Comparison of ENCODE assay signal across 9 mouse cellular contexts in genomic region chr3:26331177-26332061, GRCm38 (mm10). TPM values are rescaled to one million over a fixed set of nuclear protein-coding genes. Genes with fewer than 3 reads are reported as not detected.
DNase-seq lines count a peak whose midpoint lies in the region; ATAC-seq and TF ChIP-seq lines count a peak whose summit lies in the region.
"Had no signal": no experiment of that assay in that cellular context is flagged by ENCODE, and none has a peak within 500 bp of the region (broad histone marks: within the 10 kb centered on the region; RNA-seq: fewer than 3 reads in every experiment).

No protein-coding gene starts in this region.

- TF ChIP-seq POLR2A in ES-Bruce4 (IDR thresholded peaks at IDR 0.05; ENCODE audit: insufficient read depth, low read length) = no peak
- TF ChIP-seq POLR2A in limb, embryonic 14.5 days (IDR thresholded peaks at IDR 0.05; ENCODE audit: borderline replicate concordance, extremely low read depth, insufficient read depth, insufficient read length) = no peak

- DNase-seq in gastrocnemius, adult 2 months = peak; percentile 17
- no peak for DNase-seq in gastrocnemius, postnatal 36 days
- DNase-seq in embryo, embryonic 9.5 days (ENCODE audit: extremely low spot score) = peak; percentile 64
- DNase-seq in limb, embryonic 14.5 days (ENCODE audit: low spot score) = peak; percentile 19
- peak; percentile 78 for DNase-seq in right cerebral cortex, adult 18-20 months
- no peak for DNase-seq in gastrocnemius, postnatal 25 days

- intact Hi-C loops in gastrocnemius, adult 2 months (cut with DNase I) = no loop called here
- intact Hi-C loops in gastrocnemius, postnatal 36 days (cut with DNase I) = no loop called here

- no peak for TF ChIP-seq EP300 in ES-Bruce4 (IDR thresholded peaks at IDR 0.05; ENCODE audit: insufficient read depth, low read depth, low read length)

- H3K4me1 ChIP-seq in ES-Bruce4 (ENCODE audit: control insufficient read depth, insufficient read depth, low read length) = no peaks in the 10 kb centered on the region
- no peaks in the 10 kb centered on the region; the same call in 1 of the 2 replicates for H3K4me1 ChIP-seq in hindbrain, embryonic 16.5 days (ENCODE audit: control insufficient read depth, insufficient read depth, low read depth, low read length)
- H3K4me1 ChIP-seq in limb, embryonic 14.5 days (ENCODE audit: control insufficient read depth, insufficient read depth, low read length) = peaks cover 5% of the 10 kb centered on the region; the same call in 1 of the 2 replicates

- no peaks in the 10 kb centered on the region for H3K36me3 ChIP-seq in ES-Bruce4 (ENCODE audit: control insufficient read depth, insufficient read depth, low read length, poor library complexity, severe bottlenecking)
- H3K36me3 ChIP-seq in hindbrain, embryonic 16.5 days (ENCODE audit: control insufficient read depth, insufficient read depth, low read length) = no peaks in the 10 kb centered on the region
- H3K36me3 ChIP-seq in limb, embryonic 14.5 days (ENCODE audit: control insufficient read depth, insufficient read depth, low read length) = no peaks in the 10 kb centered on the region

- peak overlapping the region; percentile 91 for H3K4me2 ChIP-seq in hindbrain, embryonic 16.5 days (ENCODE audit: low read length)
- H3K4me2 ChIP-seq in limb, embryonic 14.5 days (replicated peaks; ENCODE audit: low read depth, low read length, severe bottlenecking) = peak overlapping the region; percentile 94

- H3K4me3 ChIP-seq in gastrocnemius, adult 2 months = peak overlapping the region; percentile 48
- peak overlapping the region; percentile 69 for H3K4me3 ChIP-seq in ES-Bruce4 (ENCODE audit: low read depth, low read length)
- peak overlapping the region; percentile 83 for H3K4me3 ChIP-seq in hindbrain, embryonic 16.5 days (ENCODE audit: low read length)
- H3K4me3 ChIP-seq in limb, embryonic 14.5 days (replicated peaks; ENCODE audit: low read length) = peak overlapping the region; percentile 54

- peak; percentile 88 for ATAC-seq in hindbrain, embryonic 16.5 days
- ATAC-seq in limb, embryonic 14.5 days (ENCODE audit: low FRiP score, low read depth) = peak; percentile 66

- TF ChIP-seq CTCF in gastrocnemius, adult 2 months (IDR thresholded peaks at IDR 0.05) = no peak
- no peak for TF ChIP-seq CTCF in ES-Bruce4 (IDR thresholded peaks at IDR 0.05; ENCODE audit: low read depth, low read length)

- H3K27ac ChIP-seq in gastrocnemius, adult 2 months = no peak overlapping the region
- no peak overlapping the region for H3K27ac ChIP-seq in ES-Bruce4 (ENCODE audit: insufficient read depth, low read length)
- peak overlapping the region; percentile 88 for H3K27ac ChIP-seq in hindbrain, embryonic 16.5 days (ENCODE audit: low read depth, low read length)
- no peak overlapping the region for H3K27ac ChIP-seq in limb, embryonic 14.5 days (replicated peaks; ENCODE audit: low read depth, low read length)

- no peak overlapping the region for H3K9ac ChIP-seq in ES-Bruce4 (ENCODE audit: low read depth, poor library complexity, severe bottlenecking)
- H3K9ac ChIP-seq in hindbrain, embryonic 16.5 days (ENCODE audit: low read depth, low read length) = peak overlapping the region; percentile 85
- peak overlapping the region; percentile 63 for H3K9ac ChIP-seq in limb, embryonic 14.5 days (ENCODE audit: low read depth, low read length, severe bottlenecking)

- no peaks in the 10 kb centered on the region for H3K9me3 ChIP-seq in ES-Bruce4 (replicated peaks; ENCODE audit: control insufficient read depth, insufficient read depth, low read length, poor library complexity, severe bottlenecking)
- no peaks in the 10 kb centered on the region for H3K9me3 ChIP-seq in hindbrain, embryonic 16.5 days (ENCODE audit: control insufficient read depth, low read length)
- H3K9me3 ChIP-seq in limb, embryonic 14.5 days (ENCODE audit: control insufficient read depth, low read length) = no peaks in the 10 kb centered on the region

- peaks cover 8% of the 10 kb centered on the region for H3K27me3 ChIP-seq in ES-Bruce4 (ENCODE audit: control insufficient read depth, insufficient read depth, low read length, poor library complexity, severe bottlenecking)
- H3K27me3 ChIP-seq in hindbrain, embryonic 16.5 days (replicated peaks; ENCODE audit: control insufficient read depth, insufficient read depth, low read length) = no peaks in the 10 kb centered on the region
- H3K27me3 ChIP-seq in limb, embryonic 14.5 days (ENCODE audit: control insufficient read depth, insufficient read depth, low read length) = peaks cover 41% of the 10 kb centered on the region

- under 1% methylated on average over 60 of the region's 60 CpGs for WGBS in hindbrain, embryonic 16.5 days
- WGBS in limb, embryonic 14.5 days = under 1% methylated on average over 55 of the region's 60 CpGs

RNA-seq across cellular contexts. Expression of gene Nlgn1, which starts 0.8 kb away (rescaled TPM):
- under 1 TPM; 0.10 to 0.22 TPM for total RNA-seq in gastrocnemius, adult 2 months (2021)
- total RNA-seq in gastrocnemius, postnatal 36 days (2021) = under 1 TPM; 0.07 to 0.08 TPM
- 0.31 and 0.44 TPM in 2 replicates for polyA plus RNA-seq in ES-Bruce4 (2011; ENCODE audit: insufficient read depth, insufficient read length, low read depth, missing spikeins)
- polyA plus RNA-seq in hindbrain, embryonic 16.5 days (2015; fragmentation: Nextera tagmentation; extraction: Ambion mirVana) = 28.5 and 29.4 TPM in 2 replicates
- 2.6 and 2.9 TPM in 2 replicates for polyA plus RNA-seq in limb, embryonic 14.5 days (2012; rRNA removed)
- polyA plus RNA-seq in limb, embryonic 14.5 days (2014; fragmentation: Nextera tagmentation; extraction: Ambion mirVana) = 3.5 and 4.4 TPM in 2 replicates
- under 1 TPM in 1 of 2 experiments, not detected in 1; 0.26 TPM for total RNA-seq in gastrocnemius, postnatal 25 days (2021)
- total RNA-seq: hematopoietic stem cell, adult 5-6 weeks had no signal

Comparison
In these comparisons a context has a peak if more than half of its experiments do, and no peak if none do; other contexts are left out.
1. DNase-seq: peak in gastrocnemius, adult 2 months (single experiment), embryo, embryonic 9.5 days (single experiment), limb, embryonic 14.5 days (single experiment) and right cerebral cortex, adult 18-20 months (single experiment); none in gastrocnemius, postnatal 36 days (0 of 2) and gastrocnemius, postnatal 25 days (single experiment).
2. Peak in every context shown above with its lines, with median percentiles within 50 percentile points of each other: H3K4me3 ChIP-seq.